Mouse (Mus musculus): ENCODE data around the gene Akr1d1. TPM values are rescaled to one million over a fixed set of nuclear protein-coding genes. Genes with fewer than 3 reads are reported as not detected.
A peak's percentile ranks its signal among the peaks of the same experiment; 100 is the strongest.

The Akr1d1 gene
- polyA plus RNA-seq, 1 experiment = not detected

GRCm38 (mm10) chr6:37554327-37554726 is 24.4 kb downstream of the Akr1d1 start:
- WGBS = 84% methylated on average over 1 of the region's 1 CpGs
- no peak for DNase-seq (ENCODE audit: low read depth, low spot score)

GRCm38 (mm10) chr6:37563861-37564260 is 33.9 kb downstream of the Akr1d1 start:
- 65% methylated on average over 3 of the region's 3 CpGs for WGBS
- DNase-seq (ENCODE audit: low read depth, low spot score) = no peak

- WGBS = 88% methylated on average over 1 of the region's 1 CpGs
- DNase-seq (ENCODE audit: low read depth, low spot score) = no peak
Measured at GRCm38 (mm10) chr6:37567363-37567762, 37.4 kb downstream of the Akr1d1 start.

GRCm38 (mm10) chr6:37571939-37572338 is 42.0 kb downstream of the Akr1d1 start:
- peak; percentile 56 for DNase-seq (ENCODE audit: low read depth, low spot score)
- WGBS = 33% methylated on average over 1 of the region's 1 CpGs

- peak; percentile 51 for DNase-seq (ENCODE audit: low read depth, low spot score)
Measured at GRCm38 (mm10) chr6:37572935-37573334, 43.0 kb downstream of the Akr1d1 start.

GRCm38 (mm10) chr6:37580476-37580875 is 50.5 kb downstream of the Akr1d1 start:
- 46% methylated on average over 5 of the region's 5 CpGs for WGBS
- DNase-seq (ENCODE audit: low read depth, low spot score) = no peak

More at GRCm38 (mm10) chr6:37572935-37573334, 43.0 kb downstream of the Akr1d1 start:
- 21% methylated on average over 2 of the region's 2 CpGs for WGBS

- DNase-seq (ENCODE audit: low read depth, low spot score) = no peak
- WGBS = 50% methylated on average over 4 of the region's 4 CpGs
Measured at GRCm38 (mm10) chr6:37589340-37589962, 59.5 kb downstream of the Akr1d1 start.

GRCm38 (mm10) chr6:37590800-37591199 is 60.8 kb downstream of the Akr1d1 start:
- 90% methylated on average over 6 of the region's 6 CpGs for WGBS
- no peak for DNase-seq (ENCODE audit: low read depth, low spot score)

- DNase-seq (ENCODE audit: low read depth, low spot score) = no peak
- WGBS = 78% methylated on average over 19 of the region's 19 CpGs
Measured at GRCm38 (mm10) chr6:37592101-37593032, 62.4 kb downstream of the Akr1d1 start.

- no peak for DNase-seq (ENCODE audit: low read depth, low spot score)
- WGBS = 82% methylated on average over 6 of the region's 6 CpGs
Measured at GRCm38 (mm10) chr6:37593033-37593374, 63.0 kb downstream of the Akr1d1 start.

- WGBS = 62% methylated on average over 5 of the region's 5 CpGs
- no peak for DNase-seq (ENCODE audit: low read depth, low spot score)
Measured at GRCm38 (mm10) chr6:37593551-37594089, 63.6 kb downstream of the Akr1d1 start.

- DNase-seq (ENCODE audit: low read depth, low spot score) = no peak
- WGBS = 31% methylated on average over 2 of the region's 2 CpGs
Measured at GRCm38 (mm10) chr6:37597088-37597487, 67.1 kb downstream of the Akr1d1 start.

- DNase-seq (ENCODE audit: low read depth, low spot score) = no peak
Measured at GRCm38 (mm10) chr6:37598033-37598432, 68.1 kb downstream of the Akr1d1 start.

- DNase-seq (ENCODE audit: low read depth, low spot score) = no peak
- whole genome bisulfite sequencing = 50% methylated on average over 7 of the region's 7 CpGs
Measured at GRCm38 (mm10) chr6:37600976-37601498, 71.1 kb downstream of the Akr1d1 start.

- WGBS = 12% methylated on average over 9 of the region's 9 CpGs
- no peak for DNase-seq (ENCODE audit: low read depth, low spot score)
Measured at GRCm38 (mm10) chr6:37602857-37603765, 73.1 kb downstream of the Akr1d1 start.

- WGBS = 73% methylated on average over 4 of the region's 4 CpGs
- DNase-seq (ENCODE audit: low read depth, low spot score) = no peak
Measured at GRCm38 (mm10) chr6:37604178-37604883, 74.4 kb downstream of the Akr1d1 start.

- 79% methylated on average over 5 of the region's 5 CpGs for WGBS
- no peak for DNase-seq (ENCODE audit: low read depth, low spot score)
Measured at GRCm38 (mm10) chr6:37604884-37605269, 74.9 kb downstream of the Akr1d1 start.

GRCm38 (mm10) chr6:37607511-37608289 is 77.7 kb downstream of the Akr1d1 start:
- DNase-seq (ENCODE audit: low read depth, low spot score) = no peak
- 67% methylated on average over 3 of the region's 3 CpGs for WGBS
